Mouse (Mus musculus) megakaryocyte progenitor cell, adult 5-6 weeks (primary cell): ENCODE results near the gene Acvr1. TPM values are rescaled to one million over a fixed set of nuclear protein-coding genes. Genes with fewer than 3 reads are reported as not detected.

Source experiments
- ATAC-seq: replicated peaks from 2 replicates; pipeline ENCODE4 v1.8.0; 2016; ENCODE audit warnings: mild to moderate bottlenecking, moderate TSS enrichment, inconsistent platforms; ENCODE audit not compliant: poor library complexity
- total RNA-seq, 2 experiments: library from RNA; stranded (forward) in 1 of 2; stranded (reverse) in 1 of 2; fragments of 157-497, 149-512 nt in 1 of 2; fragments of 200-1000 nt in 1 of 2; gene quantifications; 2 replicates each; pipeline versions ENCODE4 v1.2.3 to v1.2.4; 2015 to 2017

Gene Acvr1
- total RNA-seq, 2 experiments from 2014 or later: 0.87 to 2.3 TPM

DNA sequence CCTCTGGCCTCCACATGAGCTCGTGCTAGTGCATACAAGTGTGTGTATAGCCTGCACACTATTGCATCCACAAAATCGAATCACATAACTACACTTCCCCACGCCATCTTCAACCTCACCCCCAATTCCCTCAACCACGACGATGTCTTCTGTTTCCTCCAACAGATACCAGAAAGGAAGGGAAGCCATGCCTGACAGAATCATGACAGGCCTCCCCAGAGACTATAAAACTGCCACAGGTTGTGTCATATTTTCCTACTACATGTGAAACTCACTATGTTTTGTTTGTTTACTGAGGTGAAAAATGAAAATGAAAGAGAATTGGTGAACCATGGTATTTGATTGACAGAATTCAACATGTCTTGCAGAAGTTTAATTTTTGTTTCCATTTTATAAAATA is 143.6 kb downstream of the Acvr1 start:
- ATAC-seq: no peak

DNA sequence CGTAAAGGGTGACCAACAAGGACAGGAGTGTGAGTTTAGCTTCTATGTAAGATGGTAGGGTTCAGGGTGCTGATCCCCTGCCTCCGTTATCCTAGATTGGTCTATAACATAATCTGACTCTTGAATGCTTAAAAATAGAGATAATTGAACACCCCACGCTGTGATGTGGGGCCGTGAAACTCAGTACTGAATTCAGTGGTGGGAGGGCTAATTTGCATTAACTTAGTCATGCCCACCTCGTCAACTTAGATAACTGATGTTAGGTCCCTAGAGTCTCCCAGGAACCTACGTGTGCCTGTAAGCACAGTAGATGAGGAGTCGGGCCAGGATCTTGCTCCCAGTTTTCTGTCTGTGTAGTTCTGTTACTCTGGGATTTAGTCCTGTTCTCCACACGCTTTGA is 147.4 kb downstream of the Acvr1 start:
- no peak for ATAC-seq

GRCm38 (mm10) chr2:58418109-58418508 is 148.8 kb downstream of the Acvr1 start:
- no peak for ATAC-seq

- ATAC-seq: no peak
Measured at GRCm38 (mm10) chr2:58417684-58418083, 149.3 kb downstream of the Acvr1 start.

- ATAC-seq: peak; percentile 74
Measured at GRCm38 (mm10) chr2:58415037-58415436, 151.9 kb downstream of the Acvr1 start.

DNA sequence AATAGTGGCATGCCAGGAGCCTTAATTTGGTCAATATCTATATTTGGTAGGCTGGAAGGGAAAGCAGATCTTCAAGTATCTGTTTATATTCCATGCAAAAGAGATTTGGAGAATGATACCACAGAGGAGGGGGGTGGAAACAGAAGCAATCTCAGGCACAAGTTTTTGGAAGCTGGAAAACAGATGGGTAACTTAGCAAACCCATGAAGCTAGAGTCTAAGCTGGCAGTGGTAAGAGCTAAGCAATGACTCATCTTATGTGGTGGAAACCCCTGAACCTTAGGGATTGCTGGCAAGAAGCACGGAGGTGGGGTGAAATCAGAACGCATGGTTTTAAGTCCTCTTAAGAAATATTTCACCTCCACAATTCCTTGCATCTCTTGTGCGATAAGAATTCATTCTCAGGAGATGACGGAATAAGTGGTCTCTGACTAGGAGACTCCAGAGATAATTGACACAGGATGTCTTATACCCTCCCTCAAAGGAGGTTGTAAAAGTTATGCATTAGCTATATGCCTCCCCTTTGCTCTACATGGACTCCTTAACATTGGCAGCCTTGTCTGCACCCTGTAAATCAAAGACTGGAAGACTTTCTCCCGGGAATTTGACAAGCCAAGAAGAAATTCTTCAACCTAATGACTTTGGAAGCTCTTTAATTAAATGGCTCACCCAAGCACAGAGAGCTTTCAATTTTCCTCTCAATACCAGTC is 157.9 kb downstream of the Acvr1 start:
- ATAC-seq: no peak

DNA sequence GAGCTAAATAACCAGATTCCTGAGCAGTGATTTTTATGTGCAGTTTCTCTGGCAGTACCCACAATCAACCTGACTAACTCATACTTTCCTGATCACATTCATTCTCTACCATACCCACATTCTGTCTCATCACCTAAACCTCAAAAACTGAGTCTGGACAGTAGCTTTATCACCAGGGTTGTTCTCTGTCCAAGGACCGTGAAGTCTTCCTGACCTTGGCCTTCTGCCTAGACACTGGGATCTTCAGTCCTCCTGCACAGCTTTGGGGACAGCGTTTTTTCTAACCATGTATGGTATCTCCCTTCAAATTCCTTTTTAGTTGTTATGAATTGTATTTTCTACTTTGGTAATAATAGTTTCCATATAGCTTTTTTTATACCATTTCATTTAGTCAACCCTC is 163.5 kb downstream of the Acvr1 start:
- ATAC-seq: no peak

DNA sequence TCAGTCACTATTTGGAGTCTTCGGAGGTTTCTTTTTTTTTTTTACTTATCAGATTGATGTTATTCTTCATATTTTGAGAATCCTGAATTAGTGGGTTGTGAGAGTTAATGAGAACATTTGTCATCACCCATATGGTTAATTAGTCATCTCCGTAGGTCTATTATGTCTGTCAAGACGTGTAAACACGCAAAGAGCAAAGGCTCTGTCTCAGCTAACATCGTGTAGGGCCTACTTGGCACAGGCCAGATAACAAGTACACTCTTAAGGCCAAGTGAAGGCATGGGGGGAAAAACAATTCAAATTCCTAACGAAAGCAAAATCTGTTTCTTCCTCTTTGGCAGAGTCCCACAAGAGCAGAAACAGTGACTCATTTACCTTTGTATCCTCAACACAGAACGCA is 178.4 kb downstream of the Acvr1 start:
- no peak for ATAC-seq

GRCm38 (mm10) chr2:58380020-58380419 is 186.9 kb downstream of the Acvr1 start:
- no peak for ATAC-seq

DNA sequence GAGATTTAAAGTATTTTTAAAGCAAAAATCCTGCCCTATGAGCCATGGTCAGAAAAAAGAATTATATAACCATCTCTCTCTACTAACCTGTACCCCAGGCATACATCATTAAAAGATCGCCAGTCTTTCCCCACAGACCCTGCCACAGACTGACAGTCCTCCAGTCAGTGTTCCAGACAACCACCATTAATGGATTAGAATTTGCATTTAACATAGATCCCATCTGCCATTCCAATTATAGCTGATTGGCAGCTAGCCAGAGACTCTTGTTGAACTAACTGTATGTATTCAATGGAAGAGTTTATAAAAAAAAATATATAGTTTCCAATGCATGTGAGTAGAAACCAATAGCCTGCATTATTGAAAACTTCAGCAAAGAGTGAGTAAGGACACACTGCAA is 187.5 kb downstream of the Acvr1 start:
- ATAC-seq: no peak

GRCm38 (mm10) chr2:58377417-58378130 is 189.4 kb downstream of the Acvr1 start:
- ATAC-seq: no peak

GRCm38 (mm10) chr2:58366196-58366595 is 200.8 kb downstream of the Acvr1 start:
- ATAC-seq: no peak

DNA sequence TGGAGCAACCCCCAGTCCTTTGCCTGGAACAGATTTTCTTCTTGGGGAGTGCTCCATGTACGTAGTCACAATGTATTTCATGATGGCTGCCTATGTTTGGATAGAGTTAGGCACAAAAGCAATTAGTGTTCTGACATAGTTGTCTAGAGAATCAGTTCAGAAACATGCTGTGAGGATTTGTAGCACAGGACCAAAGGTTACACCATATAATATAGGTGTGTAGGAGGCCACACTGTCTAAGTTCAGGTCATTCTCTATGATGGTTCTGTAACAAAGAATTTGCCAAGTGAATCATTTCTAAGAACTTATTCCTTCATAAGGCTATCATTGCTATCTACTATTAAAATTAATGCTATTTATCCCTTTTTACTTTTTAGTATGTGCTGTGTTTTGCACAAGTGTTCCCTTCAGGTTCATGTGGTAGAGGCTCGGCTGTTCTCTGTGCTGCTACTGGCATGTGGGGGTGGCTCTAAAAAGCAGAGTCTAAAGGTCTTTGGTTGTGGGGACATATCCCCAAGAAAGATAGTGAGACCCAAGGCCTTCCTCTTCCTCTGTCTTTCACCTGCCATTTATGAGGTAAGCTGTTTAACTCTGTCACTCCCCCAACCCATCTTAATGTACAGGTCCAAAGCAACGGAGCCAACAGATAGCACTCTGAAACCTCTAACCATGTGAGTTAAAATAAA is 205.5 kb downstream of the Acvr1 start:
- ATAC-seq: no peak

DNA sequence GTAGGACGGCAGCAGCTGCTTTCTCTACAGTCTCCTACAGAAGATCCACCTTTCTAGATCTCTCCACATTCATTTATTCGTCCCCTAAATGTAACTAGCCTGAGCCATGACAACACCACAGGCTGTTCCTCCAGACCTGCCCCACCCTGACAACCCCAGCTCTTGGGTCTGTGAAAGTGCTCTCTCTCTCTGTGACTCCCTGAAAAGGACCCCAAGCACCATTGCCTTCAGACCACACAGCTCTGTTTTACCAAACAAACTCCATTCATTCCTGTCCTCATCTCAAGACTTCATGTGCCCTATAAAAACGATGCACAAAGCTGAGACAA is 208.9 kb downstream of the Acvr1 start:
- no peak for ATAC-seq

DNA sequence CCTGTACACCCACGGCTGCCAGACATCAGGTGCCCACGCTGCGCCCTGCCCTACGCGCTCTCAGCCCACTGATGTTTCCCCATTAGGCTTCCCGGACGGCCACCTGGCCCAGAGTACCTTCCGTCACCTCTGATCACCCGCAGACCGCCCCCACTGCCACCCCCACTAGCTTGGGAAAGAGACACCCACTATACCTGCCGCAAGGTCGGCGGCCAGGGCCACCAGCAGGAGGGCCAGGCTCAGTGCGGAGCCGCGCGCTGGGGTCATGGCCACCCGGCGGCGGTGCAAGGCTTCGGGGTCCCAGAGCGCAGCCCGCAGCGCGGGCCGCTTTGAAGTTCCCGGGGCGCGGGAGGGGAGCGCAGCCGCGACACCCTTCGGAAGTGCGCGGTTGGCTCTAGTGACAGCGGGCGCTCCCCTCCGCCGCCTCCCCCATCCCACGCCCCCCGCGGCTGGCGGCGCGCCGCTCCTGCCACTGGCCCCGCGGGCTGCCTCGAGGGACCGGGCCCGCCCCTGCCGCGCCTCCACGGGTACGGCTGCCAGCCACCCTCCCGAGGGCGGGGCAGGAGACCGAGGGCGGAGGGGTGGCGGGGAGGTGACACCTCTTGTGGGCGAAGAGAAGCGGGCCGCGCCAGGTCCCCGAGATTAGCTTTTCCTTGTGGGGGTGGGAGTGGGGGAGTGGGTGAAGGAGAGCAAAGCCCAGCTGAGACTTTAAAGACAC is 209.4 kb downstream of the Acvr1 start, which contains the start of gene Acvr1c:
Acvr1c (minus strand) TSS at position 482 of the 718 bp plus-strand sequence.
- peak; percentile 82 for ATAC-seq

DNA sequence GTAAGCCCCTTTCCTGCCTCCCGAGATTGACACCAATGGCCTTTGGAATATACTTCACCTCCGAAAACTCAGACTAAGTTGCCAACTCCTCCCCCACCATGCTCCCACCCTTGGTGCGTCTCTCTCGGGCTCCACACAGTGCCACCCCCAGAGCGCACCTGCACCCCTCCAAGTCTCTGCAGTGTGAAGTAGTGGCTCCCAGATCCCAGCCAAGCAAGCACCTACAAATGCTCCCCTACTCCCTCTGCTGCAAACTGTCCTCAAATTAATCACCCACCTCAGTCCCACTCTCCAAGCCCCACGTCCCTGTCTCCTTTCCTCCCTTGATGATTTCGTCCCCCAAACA is 209.9 kb downstream of the Acvr1 start:
- ATAC-seq: peak; percentile 21

GRCm38 (mm10) chr2:58354389-58354788 is 212.6 kb downstream of the Acvr1 start:
- no peak for ATAC-seq

DNA sequence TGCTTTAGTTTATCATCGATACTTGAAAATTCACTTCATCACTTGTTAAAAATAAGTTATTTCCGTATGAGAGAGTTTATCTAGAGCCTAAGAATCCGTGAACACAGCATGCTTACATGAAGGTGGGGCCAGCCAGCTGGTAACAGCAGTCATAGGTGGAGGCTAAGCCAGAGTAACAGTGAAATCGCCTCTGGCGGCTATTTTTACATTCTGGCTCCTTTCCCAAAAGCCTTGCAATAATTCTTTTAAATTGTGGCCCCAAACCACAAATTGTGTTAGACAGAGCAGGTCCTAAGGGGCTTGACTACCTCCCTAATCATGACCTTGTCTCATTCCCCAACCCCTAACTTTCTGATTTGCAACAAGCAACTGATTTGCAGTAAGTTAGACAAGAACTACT is 214.1 kb downstream of the Acvr1 start:
- ATAC-seq: no peak

DNA sequence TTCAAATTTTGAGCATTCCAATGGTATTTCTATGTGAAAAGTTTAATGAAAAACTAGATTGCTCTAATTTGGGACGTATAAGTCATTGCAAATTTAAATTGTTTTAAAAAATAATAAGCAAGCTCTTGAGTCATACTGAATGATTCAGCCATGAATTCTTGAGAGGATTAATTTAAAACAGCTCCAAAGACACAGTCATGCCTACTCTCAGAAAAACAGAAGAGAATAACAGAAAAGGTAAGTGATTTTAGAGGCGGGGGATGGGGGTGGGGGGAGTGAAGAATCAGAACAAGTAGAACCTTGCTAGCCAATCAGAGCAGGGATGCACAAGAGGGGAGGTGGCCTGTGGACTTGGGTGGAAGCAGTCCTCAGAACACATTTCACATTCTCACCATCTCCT is 216.3 kb downstream of the Acvr1 start:
- ATAC-seq: no peak
